Mouse (Mus musculus) brain, embryonic 14.5 days (tissue): ENCODE measurements around the gene Krtap5-3. TPM values are rescaled to one million over a fixed set of nuclear protein-coding genes. Genes with fewer than 3 reads are reported as not detected.
A peak's percentile ranks its signal among the peaks of the same experiment; 100 is the strongest.
"Not testable (repeated sequence)": the region's sequence is repeated elsewhere in the genome, so short reads cannot be mapped to it uniquely, and the experiment has no call there.

Experiments used
- DNase-seq: peaks from one replicate; pipeline ENCODE4 v3.0.0-alpha.2; 2011; ENCODE audit warnings: low read depth
- CTCF ChIP-seq: fragments of 200-500 bp; IDR thresholded peaks from 2 replicates; pipeline ENCODE4 v1.5.1; 2012; ENCODE audit warnings: inconsistent platforms, mild to moderate bottlenecking, moderate library complexity, borderline replicate concordance; ENCODE audit not compliant: insufficient read depth, insufficient read length; ENCODE audit errors: extremely low read depth
- POLR2A ChIP-seq: fragments of 200-500 bp; IDR thresholded peaks from 2 replicates; pipeline ENCODE4 v1.6.1; 2012; ENCODE audit warnings: mild to moderate bottlenecking, inconsistent platforms, borderline replicate concordance; ENCODE audit not compliant: poor library complexity, insufficient read depth, insufficient read length, severe bottlenecking; ENCODE audit errors: extremely low read depth
- polyA plus RNA-seq: library from polyadenylated mRNA; depleted of rRNA; stranded (reverse); fragments of >200 nt; gene quantifications from 2 replicates; pipeline ENCODE4 v1.2.3, GENCODE M21; 2012; rRNA removed

Krtap5-3 gene
- polyA plus RNA-seq: not detected in 2 replicates

- TF ChIP-seq CTCF (no peak), POLR2A (no peak)
- no peak for DNase-seq
Measured at GRCm38 (mm10) chr7:142201064-142201463, at the start of gene Krtap5-3. TSS of gene Krtap5-3 (plus strand) at chr7:142201364.

DNA sequence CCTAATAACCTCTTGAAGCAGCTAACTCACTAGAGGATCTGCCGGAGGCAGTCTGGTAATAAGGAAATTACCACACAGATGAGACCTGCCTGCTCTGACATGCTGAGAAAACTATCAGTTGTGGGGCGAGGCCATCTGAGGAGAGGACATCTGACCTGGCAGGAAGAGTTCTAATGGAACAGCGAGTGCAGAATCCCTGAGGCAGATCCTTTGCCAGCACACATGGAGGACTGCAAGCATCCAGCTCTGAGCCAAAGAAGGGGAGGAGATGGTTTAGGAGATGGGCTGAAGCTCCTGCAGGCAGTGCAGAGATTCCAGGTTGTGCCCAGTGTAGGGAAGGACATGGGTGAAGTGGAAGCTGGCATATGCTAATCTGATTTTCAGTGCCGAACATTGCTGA, 49.0 kb upstream of the Krtap5-3 start:
- TF ChIP-seq CTCF: no peak
- TF ChIP-seq POLR2A: no peak

GRCm38 (mm10) chr7:142155308-142155707, 45.9 kb upstream of the Krtap5-3 start:
- peak; percentile 2 for DNase-seq
- TF ChIP-seq CTCF (no peak), POLR2A (no peak)

More for the DNA sequence above, 49.0 kb upstream of the Krtap5-3 start:
- no peak for DNase-seq

- not testable (repeated sequence) for DNase-seq
Measured at GRCm38 (mm10) chr7:142157013-142157412, 44.2 kb upstream of the Krtap5-3 start, which contains the start of gene Gm29735. TSS of gene Gm29735 (minus strand) at chr7:142157113.

DNA sequence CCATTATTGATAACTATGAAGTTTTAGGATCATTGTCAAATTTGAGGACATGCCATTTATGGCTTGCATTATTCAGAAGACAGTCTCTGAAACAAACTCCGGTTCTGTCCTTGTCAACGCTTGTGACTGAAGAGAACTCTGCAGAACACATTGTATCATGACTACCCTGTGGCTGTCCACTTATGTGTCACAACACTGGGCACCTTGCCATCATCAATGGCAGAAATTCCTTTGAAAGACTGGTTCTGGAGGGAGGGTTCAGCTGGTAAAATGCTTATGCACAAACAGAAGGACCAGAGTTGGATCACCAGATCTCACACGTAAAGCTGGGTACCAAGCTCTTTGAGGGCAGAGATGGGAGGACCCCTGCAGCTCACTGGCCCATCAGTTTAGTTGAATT, 41.8 kb upstream of the Krtap5-3 start:
- TF ChIP-seq POLR2A (no peak), CTCF (no peak)
- no peak for DNase-seq

- not testable (repeated sequence) for DNase-seq
Measured at GRCm38 (mm10) chr7:142165639-142166038, 35.5 kb upstream of the Krtap5-3 start, which contains the start of gene Gm4553. TSS of gene Gm4553 (minus strand) at chr7:142165739.

- DNase-seq: peak; percentile 67
- TF ChIP-seq CTCF (peak; percentile 59; the same call in 1 of the 2 replicates), POLR2A (no peak)
Measured at GRCm38 (mm10) chr7:142169836-142170235, 31.3 kb upstream of the Krtap5-3 start.

- DNase-seq: not testable (repeated sequence)
Measured at GRCm38 (mm10) chr7:142175905-142176304, 25.3 kb upstream of the Krtap5-3 start, which contains the start of gene Krtap5-2. TSS of gene Krtap5-2 (minus strand) at chr7:142176005.

- TF ChIP-seq POLR2A (no peak), CTCF (no peak)
Measured at GRCm38 (mm10) chr7:142178685-142179084, 22.5 kb upstream of the Krtap5-3 start.

GRCm38 (mm10) chr7:142181021-142181420, 20.1 kb upstream of the Krtap5-3 start:
- no peak for TF ChIP-seq POLR2A
- TF ChIP-seq CTCF: no peak
- peak; percentile 6 for DNase-seq

More at GRCm38 (mm10) chr7:142178685-142179084, 22.5 kb upstream of the Krtap5-3 start:
- DNase-seq: no peak

DNA sequence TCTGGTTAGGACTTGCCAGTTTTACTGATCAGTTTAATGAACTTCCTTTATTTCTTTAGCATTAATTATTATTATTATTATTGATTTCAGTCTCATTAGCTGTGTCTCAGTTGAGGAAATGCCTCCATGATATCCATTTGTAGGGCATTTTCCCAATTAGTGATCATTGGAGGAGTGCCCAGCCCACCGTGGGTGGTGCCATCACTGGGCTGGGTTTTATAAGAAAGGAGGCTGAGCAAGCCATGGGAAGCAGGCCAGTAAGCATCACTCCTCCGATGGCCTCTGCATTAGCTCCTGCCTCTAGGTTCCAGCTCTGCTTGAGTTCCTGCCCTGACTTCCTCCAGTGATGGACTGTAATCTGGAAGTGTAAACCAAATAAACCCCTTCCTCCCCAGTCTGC, 13.0 kb upstream of the Krtap5-3 start:
- peak; percentile 55 for DNase-seq
- TF ChIP-seq POLR2A (no peak), CTCF (no peak)

GRCm38 (mm10) chr7:142190289-142190688, 10.9 kb upstream of the Krtap5-3 start, which contains the start of gene Gm10153:
TSS of gene Gm10153 (minus strand) at chr7:142190389.
- no peak for DNase-seq
- no peak for TF ChIP-seq POLR2A
- TF ChIP-seq CTCF: no peak

DNA sequence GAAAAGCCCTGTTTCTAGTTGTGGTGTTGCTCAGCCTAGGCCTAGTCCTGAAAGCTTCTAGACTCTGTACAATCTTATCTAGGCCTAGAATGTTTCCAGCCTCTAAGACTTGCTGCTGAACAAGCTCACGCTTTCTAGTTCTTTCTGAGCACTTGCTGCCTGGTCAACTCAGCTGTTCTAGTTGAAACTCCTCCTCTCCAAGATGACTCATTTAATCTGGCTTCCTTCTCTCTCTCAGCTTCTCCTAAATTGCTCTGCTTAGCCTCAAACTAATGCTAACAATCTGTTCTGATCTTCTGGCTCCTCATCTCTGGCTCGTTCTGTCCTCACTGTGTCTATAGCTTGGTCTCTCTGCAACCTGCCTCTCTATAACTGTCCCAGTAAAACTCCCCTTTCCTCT, 2.4 kb upstream of the Krtap5-3 start:
- DNase-seq: no peak
- TF ChIP-seq POLR2A (no peak), CTCF (no peak)
